Mouse (Mus musculus): Measurements from ENCODE around the gene Sapcd2. TPM values are rescaled to one million over a fixed set of nuclear protein-coding genes. Genes with fewer than 3 reads are reported as not detected.

Sapcd2 gene
- polyA plus RNA-seq, 1 experiment, result 25.8 TPM

GRCm38 (mm10) chr2:25332286-25333160 lies 39.6 kb upstream of the Sapcd2 start, which contains the start of gene Man1b1:
TSS of gene Man1b1 (plus strand) at chr2:25332338.
- Histone ChIP-seq H3K36me3 (ENCODE audit: control insufficient read depth, insufficient read depth) (peaks cover 39% of the 10 kb centered on the region), H3K79me2 (ENCODE audit: control insufficient read depth, insufficient read depth) (peaks cover 44% of the 10 kb centered on the region), H3ac (ENCODE audit: control insufficient read depth, insufficient read length, low read depth) (peak within 1 kb of the TSS; percentile 95), H3K27me3 (ENCODE audit: control insufficient read depth, insufficient read depth, insufficient read length) (no peaks in the 10 kb centered on the region), H3K4me3 (ENCODE audit: insufficient read depth, poor library complexity, severe bottlenecking) (peak within 1 kb of the TSS; percentile 99), H3K79me3 (ENCODE audit: low read depth) (peaks cover 27% of the 10 kb centered on the region)
- no peak for TF ChIP-seq FOSL1 (IDR thresholded peaks at IDR 0.05; ENCODE audit: insufficient read depth, low read length, poor library complexity, severe bottlenecking)
- no peak for TF ChIP-seq MYOD1 (IDR thresholded peaks at IDR 0.05; ENCODE audit: control insufficient read depth, insufficient read length, low read depth)
- peak; percentile 30 for TF ChIP-seq USF1 (IDR thresholded peaks at IDR 0.05; ENCODE audit: low read depth)
- TF ChIP-seq CTCF (IDR thresholded peaks at IDR 0.05; ENCODE audit: control insufficient read depth, insufficient read depth, insufficient read length), result no peak
- TF ChIP-seq CEBPB (IDR thresholded peaks at IDR 0.05; ENCODE audit: low read depth), result peak; percentile 99
- TF ChIP-seq MYOG (IDR thresholded peaks at IDR 0.05; ENCODE audit: control insufficient read depth, extremely low read depth, insufficient read length), result no peak
- peak; percentile 74 for TF ChIP-seq MAX (IDR thresholded peaks at IDR 0.05)

GRCm38 (mm10) chr2:25333569-25333968 lies 38.6 kb upstream of the Sapcd2 start:
- peak overlapping the region; percentile 95 for H3ac ChIP-seq (ENCODE audit: control insufficient read depth, insufficient read length, low read depth)

GRCm38 (mm10) chr2:25338303-25338702 lies 33.8 kb upstream of the Sapcd2 start:
- no peaks in the 10 kb centered on the region for H3K27me3 ChIP-seq (ENCODE audit: control insufficient read depth, insufficient read depth, insufficient read length)
- peaks cover 11% of the 10 kb centered on the region for H3K79me3 ChIP-seq (ENCODE audit: low read depth)
- peaks cover 76% of the 10 kb centered on the region for H3K36me3 ChIP-seq (ENCODE audit: control insufficient read depth, insufficient read depth)
- H3K79me2 ChIP-seq (ENCODE audit: control insufficient read depth, insufficient read depth), result peaks cover 23% of the 10 kb centered on the region
- H3K4me3 ChIP-seq (ENCODE audit: insufficient read depth, poor library complexity, severe bottlenecking), result no peak overlapping the region
- TF ChIP-seq MYOG (IDR thresholded peaks at IDR 0.05; ENCODE audit: control insufficient read depth, extremely low read depth, insufficient read length) (no peak), MYOD1 (IDR thresholded peaks at IDR 0.05; ENCODE audit: control insufficient read depth, insufficient read length, low read depth) (no peak), MAX (IDR thresholded peaks at IDR 0.05) (no peak), FOSL1 (IDR thresholded peaks at IDR 0.05; ENCODE audit: insufficient read depth, low read length, poor library complexity, severe bottlenecking) (no peak), CTCF (IDR thresholded peaks at IDR 0.05; ENCODE audit: control insufficient read depth, insufficient read depth, insufficient read length) (no peak), CEBPB (IDR thresholded peaks at IDR 0.05; ENCODE audit: low read depth) (no peak), USF1 (IDR thresholded peaks at IDR 0.05; ENCODE audit: low read depth) (no peak)
- no peak overlapping the region for H3ac ChIP-seq (ENCODE audit: control insufficient read depth, insufficient read length, low read depth)

More at GRCm38 (mm10) chr2:25333569-25333968, 38.6 kb upstream of the Sapcd2 start:
- no peaks in the 10 kb centered on the region for H3K27me3 ChIP-seq (ENCODE audit: control insufficient read depth, insufficient read depth, insufficient read length)
- peaks cover 44% of the 10 kb centered on the region for H3K79me2 ChIP-seq (ENCODE audit: control insufficient read depth, insufficient read depth)
- peaks cover 27% of the 10 kb centered on the region for H3K79me3 ChIP-seq (ENCODE audit: low read depth)
- H3K36me3 ChIP-seq (ENCODE audit: control insufficient read depth, insufficient read depth), result peaks cover 49% of the 10 kb centered on the region
- TF ChIP-seq USF1 (IDR thresholded peaks at IDR 0.05; ENCODE audit: low read depth) (no peak), MYOD1 (IDR thresholded peaks at IDR 0.05; ENCODE audit: control insufficient read depth, insufficient read length, low read depth) (no peak), MYOG (IDR thresholded peaks at IDR 0.05; ENCODE audit: control insufficient read depth, extremely low read depth, insufficient read length) (no peak), FOSL1 (IDR thresholded peaks at IDR 0.05; ENCODE audit: insufficient read depth, low read length, poor library complexity, severe bottlenecking) (no peak), CTCF (IDR thresholded peaks at IDR 0.05; ENCODE audit: control insufficient read depth, insufficient read depth, insufficient read length) (no peak), CEBPB (IDR thresholded peaks at IDR 0.05; ENCODE audit: low read depth) (no peak), MAX (IDR thresholded peaks at IDR 0.05) (no peak)
- H3K4me3 ChIP-seq (ENCODE audit: insufficient read depth, poor library complexity, severe bottlenecking), result peak overlapping the region; percentile 99

- Histone ChIP-seq H3K27me3 (ENCODE audit: control insufficient read depth, insufficient read depth, insufficient read length) (no peaks in the 10 kb centered on the region), H3K4me3 (ENCODE audit: insufficient read depth, poor library complexity, severe bottlenecking) (no peak overlapping the region), H3K79me2 (ENCODE audit: control insufficient read depth, insufficient read depth) (no peaks in the 10 kb centered on the region), H3ac (ENCODE audit: control insufficient read depth, insufficient read length, low read depth) (no peak overlapping the region), H3K36me3 (ENCODE audit: control insufficient read depth, insufficient read depth) (peaks cover 91% of the 10 kb centered on the region), H3K79me3 (ENCODE audit: low read depth) (no peaks in the 10 kb centered on the region)
- TF ChIP-seq CEBPB (IDR thresholded peaks at IDR 0.05; ENCODE audit: low read depth) (no peak), MAX (IDR thresholded peaks at IDR 0.05) (no peak), MYOD1 (IDR thresholded peaks at IDR 0.05; ENCODE audit: control insufficient read depth, insufficient read length, low read depth) (no peak)
Measured at GRCm38 (mm10) chr2:25348162-25348561, 24.0 kb upstream of the Sapcd2 start.

- TF ChIP-seq MYOD1 (IDR thresholded peaks at IDR 0.05; ENCODE audit: control insufficient read depth, insufficient read length, low read depth) (no peak), FOSL1 (IDR thresholded peaks at IDR 0.05; ENCODE audit: insufficient read depth, low read length, poor library complexity, severe bottlenecking) (no peak), MYOG (IDR thresholded peaks at IDR 0.05; ENCODE audit: control insufficient read depth, extremely low read depth, insufficient read length) (no peak), CTCF (IDR thresholded peaks at IDR 0.05; ENCODE audit: control insufficient read depth, insufficient read depth, insufficient read length) (no peak), USF1 (IDR thresholded peaks at IDR 0.05; ENCODE audit: low read depth) (no peak)
- no peak overlapping the region for H3K4me3 ChIP-seq (ENCODE audit: insufficient read depth, poor library complexity, severe bottlenecking)
- no peaks in the 10 kb centered on the region for H3K27me3 ChIP-seq (ENCODE audit: control insufficient read depth, insufficient read depth, insufficient read length)
- H3K79me3 ChIP-seq (ENCODE audit: low read depth), result no peaks in the 10 kb centered on the region
- H3ac ChIP-seq (ENCODE audit: control insufficient read depth, insufficient read length, low read depth), result no peak overlapping the region
- H3K79me2 ChIP-seq (ENCODE audit: control insufficient read depth, insufficient read depth), result peaks cover 5% of the 10 kb centered on the region
- H3K36me3 ChIP-seq (ENCODE audit: control insufficient read depth, insufficient read depth), result peaks cover 95% of the 10 kb centered on the region
Measured at GRCm38 (mm10) chr2:25349499-25349898, 22.6 kb upstream of the Sapcd2 start.

Measured in C2C12 (cell line).